Mouse (Mus musculus): ENCODE results near the gene Enox1.

DNA sequence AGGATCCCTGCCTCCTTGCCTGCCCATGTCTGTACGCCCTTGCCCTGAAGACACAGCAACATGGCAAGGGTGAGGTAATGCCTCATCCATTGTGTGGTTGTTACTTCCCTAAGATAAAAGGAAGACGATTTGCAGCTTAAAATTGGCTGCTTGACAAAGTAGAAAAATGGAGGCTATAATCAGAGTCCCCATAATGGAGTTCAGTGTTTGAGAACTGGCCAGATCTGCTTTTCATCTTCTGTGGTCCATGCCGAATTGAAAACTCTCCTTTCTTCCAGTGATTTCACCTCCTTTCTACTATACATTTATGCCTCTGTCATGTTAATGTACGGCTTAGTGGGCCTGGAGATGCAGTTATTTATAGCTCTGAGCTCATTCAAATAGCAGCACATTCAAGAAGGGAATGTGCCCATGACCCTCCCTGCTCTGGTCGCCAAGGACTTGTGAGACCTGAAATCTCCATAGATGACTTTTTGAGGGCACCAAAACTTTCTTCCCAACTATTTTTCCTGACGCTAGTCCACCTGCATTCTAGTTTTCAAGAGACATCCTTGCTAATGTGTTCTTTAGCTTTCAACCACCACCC is 343.5 kb downstream of the Enox1 start:
- TF ChIP-seq TAL1 (IDR thresholded peaks at IDR 0.05; ENCODE audit: low read length): no peak
- TF ChIP-seq GATA1 (IDR thresholded peaks at IDR 0.05; ENCODE audit: low read length): no peak
